Comparison of ENCODE assay signal across 31 mouse cellular contexts in the genomic region with DNA sequence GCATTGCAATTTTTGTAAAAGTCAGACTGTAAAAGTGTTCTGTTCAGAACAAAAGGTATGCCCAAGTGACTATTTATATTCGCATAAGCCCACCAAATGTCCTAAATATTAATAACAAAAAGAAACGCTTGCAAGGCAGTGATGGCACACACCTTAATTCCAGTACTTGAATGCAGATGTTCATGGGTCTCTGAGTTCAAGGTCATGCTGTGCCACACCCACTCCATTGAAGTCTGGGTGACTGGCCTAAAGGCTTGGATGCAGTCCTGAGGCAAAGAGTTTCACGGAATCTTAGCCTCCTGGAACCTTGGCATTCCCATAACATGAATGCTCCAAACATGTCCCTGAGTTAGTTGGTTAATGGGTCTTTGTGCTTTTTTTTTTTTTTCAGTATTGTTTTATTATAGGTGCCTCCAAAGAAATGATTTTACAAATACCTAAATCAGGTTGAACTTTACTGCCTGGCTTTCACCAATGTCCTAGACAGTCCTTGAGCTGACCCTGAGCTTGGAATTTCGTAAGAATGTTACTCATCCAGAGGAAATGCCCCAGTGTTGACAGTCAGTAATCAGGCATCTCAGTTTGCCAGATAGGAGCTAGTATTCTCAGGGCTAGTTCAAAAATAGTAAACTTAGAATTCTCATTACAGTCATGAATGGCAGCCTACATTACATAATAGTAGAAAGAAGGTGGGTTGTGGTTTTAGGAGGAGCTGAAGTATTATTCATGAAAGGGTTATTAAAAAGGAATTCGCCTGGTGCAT. TPM values are rescaled to one million over a fixed set of nuclear protein-coding genes. Genes with fewer than 3 reads are reported as not detected.
DNase-seq lines count a peak whose midpoint lies in the region; TF ChIP-seq lines count a peak whose summit lies in the region.
"Had no signal": no experiment of that assay in that cellular context is flagged by ENCODE, and none has a peak within 500 bp of the region (broad histone marks: within the 10 kb centered on the region; RNA-seq: fewer than 3 reads in every experiment).

No protein-coding gene starts in this region.

- TF ChIP-seq CTCF in heart, adult 2 months (IDR thresholded peaks at IDR 0.05) = no peak
- TF ChIP-seq CTCF in C2C12 (IDR thresholded peaks at IDR 0.05; ENCODE audit: control insufficient read depth, insufficient read depth, insufficient read length) = no peak
- no peak for TF ChIP-seq CTCF in embryonic fibroblast, embryonic 13.5 days (IDR thresholded peaks at IDR 0.05; ENCODE audit: borderline replicate concordance, insufficient read depth, low read length)

- no peaks in the 10 kb centered on the region for H3K79me2 ChIP-seq in heart, adult 2 months (replicated peaks; ENCODE audit: control insufficient read depth, insufficient read depth, low read length)
- no peaks in the 10 kb centered on the region for H3K79me2 ChIP-seq in C2C12 (ENCODE audit: control insufficient read depth, insufficient read depth)

- H3K79me3 ChIP-seq in C2C12 (ENCODE audit: low read depth) = no peaks in the 10 kb centered on the region

- H3K36me3 ChIP-seq in heart, adult 2 months (ENCODE audit: control insufficient read depth, insufficient read depth, low read length) = no peaks in the 10 kb centered on the region
- no peaks in the 10 kb centered on the region for H3K36me3 ChIP-seq in C2C12 (ENCODE audit: control insufficient read depth, insufficient read depth)
- H3K36me3 ChIP-seq: forebrain, embryonic 12.5 days; heart, embryonic 13.5 days; hindbrain, embryonic 13.5 days; limb, embryonic 12.5 days; liver, embryonic 15.5 days; midbrain, embryonic 13.5 days; neural tube, embryonic 13.5 days had no signal

- no peak for TF ChIP-seq EP300 in heart, adult 2 months (IDR thresholded peaks at IDR 0.05; ENCODE audit: insufficient read depth, low read depth, low read length)

- no peaks in the 10 kb centered on the region for H3K4me1 ChIP-seq in heart, adult 2 months (ENCODE audit: control insufficient read depth, insufficient read depth, low read length)
- H3K4me1 ChIP-seq in embryonic fibroblast, embryonic 13.5 days (ENCODE audit: control insufficient read depth, insufficient read depth, low read length) = 0 out of 2 replicates have a peak, but pooled peaks cover 2% of the 10 kb centered on the region
- H3K4me1 ChIP-seq: hindbrain, embryonic 13.5 days; limb, embryonic 12.5 days; liver, embryonic 15.5 days; midbrain, embryonic 13.5 days; neural tube, embryonic 13.5 days had no signal

- no peak for TF ChIP-seq POLR2A in heart, adult 2 months (IDR thresholded peaks at IDR 0.05; ENCODE audit: insufficient read depth, low read depth, low read length)
- no peak for TF ChIP-seq POLR2A in embryonic fibroblast, embryonic 13.5 days (IDR thresholded peaks at IDR 0.05; ENCODE audit: low read depth, low read length)

- no peak overlapping the region for H3K4me3 ChIP-seq in heart, adult 2 months
- H3K4me3 ChIP-seq in C2C12 (ENCODE audit: insufficient read depth, poor library complexity, severe bottlenecking) = no peak overlapping the region
- no peak overlapping the region for H3K4me3 ChIP-seq in embryonic fibroblast, embryonic 13.5 days (ENCODE audit: insufficient read depth, low read length)
- H3K4me3 ChIP-seq: forebrain, embryonic 12.5 days; gastrocnemius, adult 2 months; heart, embryonic 13.5 days; hindbrain, embryonic 13.5 days; limb, embryonic 12.5 days; liver, embryonic 15.5 days; midbrain, embryonic 13.5 days; neural tube, embryonic 13.5 days had no signal

- no peak overlapping the region for H3K9ac ChIP-seq in heart, adult 2 months (ENCODE audit: low read depth, low read length)
- H3K9ac ChIP-seq: forebrain, embryonic 12.5 days; heart, embryonic 13.5 days; hindbrain, embryonic 13.5 days; limb, embryonic 12.5 days; liver, embryonic 15.5 days; midbrain, embryonic 13.5 days; neural tube, embryonic 13.5 days had no signal

- intact Hi-C loops in heart, adult 2 months (cut with DNase I) = no loop called here

- H3K27me3 ChIP-seq in heart, adult 2 months (ENCODE audit: control insufficient read depth, insufficient read depth, low read length) = no peaks in the 10 kb centered on the region
- H3K27me3 ChIP-seq in C2C12 (ENCODE audit: control insufficient read depth, insufficient read depth, insufficient read length) = no peaks in the 10 kb centered on the region
- H3K27me3 ChIP-seq: forebrain, embryonic 12.5 days; heart, embryonic 13.5 days; limb, embryonic 12.5 days; liver, embryonic 15.5 days; midbrain, embryonic 13.5 days had no signal

- 75% methylated on average over 5 of the region's 5 CpGs for WGBS in heart, adult 2 months

- H3ac ChIP-seq in C2C12 (ENCODE audit: control insufficient read depth, insufficient read length, low read depth) = no peak overlapping the region

- DNase-seq in heart, adult 11 months = peak; percentile 28
- no peak for DNase-seq in heart, adult 2 months
- DNase-seq in R1 (ENCODE audit: low read depth, low spot score) = peak; percentile 96
- no peak for DNase-seq in urinary bladder, postnatal 4 days (ENCODE audit: low spot score in 2 of 2)
- no peak for DNase-seq in layer of hippocampus, adult 11-12 months (ENCODE audit: low spot score)
- DNase-seq: cerebellum, adult 18-20 months; cerebellum, postnatal 36 days; gastrocnemius, adult 2 months; kidney, adult 8-10 months; kidney, postnatal 4 days; lung, postnatal 10 days; right cerebral cortex, adult 18-20 months; thymus, postnatal 36 days had no signal

- no peak overlapping the region for H3K27ac ChIP-seq in heart, adult 2 months
- H3K27ac ChIP-seq in embryonic fibroblast, embryonic 13.5 days (ENCODE audit: insufficient read depth, low read length) = peak overlapping the region; percentile 26; the same call in 1 of the 2 replicates
- H3K27ac ChIP-seq: forebrain, embryonic 12.5 days; gastrocnemius, adult 2 months; heart, embryonic 13.5 days; hindbrain, embryonic 13.5 days; limb, embryonic 12.5 days; liver, embryonic 15.5 days; midbrain, embryonic 13.5 days; neural tube, embryonic 13.5 days had no signal

TF ChIP-seq in C2C12, 6 proteins besides CTCF, POLR2A, EP300 and RAD21:
- TF ChIP-seq USF1 (IDR thresholded peaks at IDR 0.05; ENCODE audit: low read depth) = no peak
- peak; percentile 1 for TF ChIP-seq CEBPB (IDR thresholded peaks at IDR 0.05; ENCODE audit: low read depth)

RNA-seq across cellular contexts. Expression of gene Kng2, which starts 1.6 kb away (rescaled TPM):
- total RNA-seq in heart, adult 2 months (2021) = under 1 TPM in 1 of 2 experiments, not detected in 1; 0.21 TPM
- 0.37 and 0.47 TPM in 2 replicates for polyA plus RNA-seq in heart, adult 2 months (2012; rRNA removed)
- not detected for polyA plus RNA-seq in C2C12 (2012; fragmentation: generic; extraction: Trizol)
- polyA plus RNA-seq in embryonic fibroblast, embryonic 13.5 days (2011; ENCODE audit: insufficient read length, low read depth, missing spikeins) = 2.4 and 2.9 TPM in 2 replicates
- total RNA-seq: granulocyte monocyte progenitor cell, adult 5-6 weeks; layer of hippocampus, postnatal 14 days; left cerebral cortex, postnatal 10 days; megakaryocyte progenitor cell, adult 5-6 weeks had no signal
- polyA plus RNA-seq: activated CD4-positive, CD25-positive, alpha-beta regulatory T cell, adult 4 months; forebrain, embryonic 12.5 days; heart, embryonic 13.5 days; inflammation-experienced regulatory T-cells, adult 6 months; limb, embryonic 12.5 days; midbrain, embryonic 13.5 days; spleen, adult 2 months; stomach, embryonic 14.5 days had no signal

RNA-seq across cellular contexts. Expression of gene Kng1, which starts 26.8 kb away (rescaled TPM):
- not detected for total RNA-seq in heart, adult 2 months (2021)
- 0.50 TPM in 1 of 2 replicates, not detected in the other for polyA plus RNA-seq in heart, adult 2 months (2012; rRNA removed)
- not detected for polyA plus RNA-seq in C2C12 (2012; fragmentation: generic; extraction: Trizol)
- 1.4 and 1.5 TPM in 2 replicates for polyA plus RNA-seq in embryonic fibroblast, embryonic 13.5 days (2011; ENCODE audit: insufficient read length, low read depth, missing spikeins)
- total RNA-seq: gastrocnemius, adult 2 months; granulocyte monocyte progenitor cell, adult 5-6 weeks; heart, postnatal 25 days; layer of hippocampus, postnatal 14 days; left cerebral cortex, postnatal 10 days; megakaryocyte progenitor cell, adult 5-6 weeks had no signal
- polyA plus RNA-seq: forebrain, embryonic 12.5 days; hindbrain, embryonic 13.5 days; inflammation-experienced regulatory T-cells, adult 6 months had no signal

Comparison
In these comparisons a context has a peak if more than half of its experiments do, and no peak if none do; other contexts are left out.
1. DNase-seq: peak in heart, adult 11 months (single experiment) and R1 (single experiment); none in heart, adult 2 months (0 of 2), urinary bladder, postnatal 4 days (0 of 2) and layer of hippocampus, adult 11-12 months (single experiment).